Mouse (Mus musculus) MEL (cell line): Measurements from ENCODE around the gene Ell2.

Experiments used
- SIN3A ChIP-seq: IDR thresholded peaks from 2 replicates; pipeline ENCODE4 v1.6.1; 2012; ENCODE audit warnings: low read length, improper control_type of control experiment, inconsistent platforms
- SMC3 ChIP-seq: IDR thresholded peaks from 2 replicates; pipeline ENCODE4 v1.6.1; 2011; ENCODE audit warnings: low read depth, low read length, improper control_type of control experiment

- TF ChIP-seq SIN3A (no peak), SMC3 (no peak)
Measured at GRCm38 (mm10) chr13:75754398-75754797, 47.8 kb downstream of the Ell2 start.
